Mouse (Mus musculus): ENCODE measurements around the gene Smap2.

DNA sequence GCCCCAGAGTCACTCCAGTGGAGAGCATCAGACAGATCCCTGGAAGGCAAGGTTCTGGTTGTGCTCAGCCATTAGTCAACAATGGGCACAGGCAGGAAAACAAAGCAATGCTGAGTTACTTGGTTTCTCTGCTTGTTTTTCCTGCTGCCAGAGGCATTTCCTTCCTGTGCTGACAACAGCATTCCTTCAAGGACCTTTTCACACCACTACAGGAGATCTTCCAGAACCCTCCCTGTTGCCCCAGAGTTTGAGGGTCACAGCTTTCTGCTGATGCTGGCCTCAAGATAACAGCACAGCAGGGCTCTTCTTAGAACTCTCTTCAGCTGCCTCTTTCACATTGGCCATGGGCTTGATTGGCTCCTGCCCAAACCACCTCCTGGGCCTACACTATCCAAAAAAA is 4.9 kb upstream of the Smap2 start:
- TF ChIP-seq POLR2A (IDR thresholded peaks at IDR 0.05; ENCODE audit: insufficient read depth, low read depth, low read length), result no peak
- no peak for TF ChIP-seq CTCF (IDR thresholded peaks at IDR 0.05; ENCODE audit: insufficient read depth, low read depth, low read length)
